Mouse (Mus musculus) midbrain, embryonic 12.5 days (tissue): ENCODE results near the gene Sept3. TPM values are rescaled to one million over a fixed set of nuclear protein-coding genes. Genes with fewer than 3 reads are reported as not detected.

Experiments used
- ATAC-seq: fragments of 200-750 bp; cut with Nextera tagmentation; 2 replicates; pipeline ENCODE4 v1.8.0; 2017; ENCODE audit warnings: low read depth, moderate TSS enrichment, moderate library complexity; ENCODE audit not compliant: low FRiP score
- H3K27ac ChIP-seq: fragments of 300-500 bp; sonication (generic); replicated peaks from 2 replicates; pipeline ENCODE4 v1.5.1; 2016; ENCODE audit warnings: mild to moderate bottlenecking
- H3K27me3 ChIP-seq: fragments of 300-500 bp; sonication (generic); 2 replicates; pipeline ENCODE4 v1.6.1; 2016; ENCODE audit warnings: mild to moderate bottlenecking
- H3K36me3 ChIP-seq: fragments of 300-500 bp; sonication (generic); 2 replicates; pipeline ENCODE4 v1.6.1; 2016
- H3K4me1 ChIP-seq: fragments of 300-500 bp; sonication (generic); 2 replicates; pipeline ENCODE4 v1.6.1; 2016
- H3K4me2 ChIP-seq: fragments of 300-500 bp; sonication (generic); replicated peaks from 2 replicates; pipeline ENCODE4 v1.6.1; 2016; ENCODE audit warnings: mild to moderate bottlenecking, moderate library complexity
- H3K4me3 ChIP-seq: fragments of 300-500 bp; sonication (generic); 2 replicates; pipeline ENCODE4 v1.5.1; 2016; ENCODE audit warnings: mild to moderate bottlenecking
- H3K9ac ChIP-seq: fragments of 300-500 bp; sonication (generic); replicated peaks from 2 replicates; pipeline ENCODE4 v1.6.1; 2016; ENCODE audit warnings: mild to moderate bottlenecking, moderate library complexity
- H3K9me3 ChIP-seq: fragments of 300-500 bp; sonication (generic); 2 replicates; pipeline ENCODE4 v1.6.1; 2016; ENCODE audit warnings: mild to moderate bottlenecking
- WGBS: fragments of 180-500 bp; shearing (Covaris S2); methylation state at CpG from one replicate; pipeline ENCODE4 v1.1.7; 2016; 5-methylcytosine and 5-hydroxymethylcytosine counted together
- polyA plus RNA-seq: library from polyadenylated mRNA; unstranded; fragments of >200 nt; fragmentation: Nextera tagmentation; extraction: Ambion mirVana; gene quantifications from 2 replicates; pipeline ENCODE4 v1.2.1, GENCODE M21; 2016

Gene Sept3
- polyA plus RNA-seq, 1 experiment from 2014 or later, result 237 TPM

- no peaks in the 10 kb centered on the region for H3K36me3 ChIP-seq
- 79% methylated on average over 3 of the region's 3 CpGs for WGBS
- H3K4me1 ChIP-seq, result no peaks in the 10 kb centered on the region
- no peaks in the 10 kb centered on the region for H3K9me3 ChIP-seq
- no peak overlapping the region for H3K4me3 ChIP-seq
- no peak overlapping the region for H3K9ac ChIP-seq
- no peaks in the 10 kb centered on the region for H3K27me3 ChIP-seq
- no peak for ATAC-seq
- no peak overlapping the region for H3K27ac ChIP-seq
- H3K4me2 ChIP-seq, result no peak overlapping the region
These were observed 33.7 kb downstream of the Sept3 start for GRCm38 (mm10) chr15:82308416-82308815.

GRCm38 (mm10) chr15:82317839-82318238 lies 43.1 kb downstream of the Sept3 start:
- no peak overlapping the region for H3K4me2 ChIP-seq
- no peak for ATAC-seq
- 87% methylated on average over 6 of the region's 6 CpGs for WGBS

GRCm38 (mm10) chr15:82319613-82320012 lies 44.9 kb downstream of the Sept3 start:
- Histone ChIP-seq H3K9me3 (no peaks in the 10 kb centered on the region), H3K4me1 (no peaks in the 10 kb centered on the region), H3K27ac (no peak overlapping the region), H3K36me3 (no peaks in the 10 kb centered on the region), H3K4me3 (no peak overlapping the region), H3K4me2 (no peak overlapping the region), H3K9ac (no peak overlapping the region), H3K27me3 (no peaks in the 10 kb centered on the region)
- 81% methylated on average over 1 of the region's 1 CpGs for whole genome bisulfite sequencing
- ATAC-seq, result no peak

More at GRCm38 (mm10) chr15:82317839-82318238, 43.1 kb downstream of the Sept3 start:
- no peaks in the 10 kb centered on the region for H3K27me3 ChIP-seq
- H3K9ac ChIP-seq, result no peak overlapping the region
- no peak overlapping the region for H3K4me3 ChIP-seq
- no peaks in the 10 kb centered on the region for H3K4me1 ChIP-seq
- no peaks in the 10 kb centered on the region for H3K9me3 ChIP-seq
- no peaks in the 10 kb centered on the region for H3K36me3 ChIP-seq
- H3K27ac ChIP-seq, result no peak overlapping the region

- no peak for ATAC-seq
- WGBS, result 80% methylated on average over 8 of the region's 8 CpGs
- no peak overlapping the region for H3K4me3 ChIP-seq
These were observed 47.5 kb downstream of the Sept3 start for GRCm38 (mm10) chr15:82322195-82322594.

GRCm38 (mm10) chr15:82325382-82325781 lies 50.7 kb downstream of the Sept3 start:
- Histone ChIP-seq H3K4me2 (no peak overlapping the region), H3K4me3 (no peak overlapping the region), H3K36me3 (peaks cover 8% of the 10 kb centered on the region; the same call in 1 of the 2 replicates), H3K27me3 (no peaks in the 10 kb centered on the region), H3K27ac (no peak overlapping the region), H3K4me1 (peaks cover 1% of the 10 kb centered on the region; the same call in 1 of the 2 replicates), H3K9me3 (no peaks in the 10 kb centered on the region), H3K9ac (no peak overlapping the region)
- 84% methylated on average over 2 of the region's 2 CpGs for WGBS
- no peak for ATAC-seq

More at GRCm38 (mm10) chr15:82322195-82322594, 47.5 kb downstream of the Sept3 start:
- Histone ChIP-seq H3K36me3 (no peaks in the 10 kb centered on the region), H3K27me3 (no peaks in the 10 kb centered on the region), H3K4me1 (no peaks in the 10 kb centered on the region), H3K9ac (no peak overlapping the region), H3K27ac (no peak overlapping the region), H3K4me2 (no peak overlapping the region), H3K9me3 (no peaks in the 10 kb centered on the region)

- H3K27me3 ChIP-seq, result peaks cover 9% of the 10 kb centered on the region
These were observed 60.5 kb downstream of the Sept3 start for GRCm38 (mm10) chr15:82335194-82335593.

GRCm38 (mm10) chr15:82336629-82337028 lies 61.9 kb downstream of the Sept3 start:
- H3K4me3 ChIP-seq, result no peak overlapping the region
- peaks cover 22% of the 10 kb centered on the region for H3K4me1 ChIP-seq
- H3K9me3 ChIP-seq, result no peaks in the 10 kb centered on the region
- no peak for ATAC-seq
- H3K4me2 ChIP-seq, result no peak overlapping the region
- H3K27me3 ChIP-seq, result peaks cover 23% of the 10 kb centered on the region
- peaks cover 23% of the 10 kb centered on the region for H3K36me3 ChIP-seq
- no peak overlapping the region for H3K9ac ChIP-seq
- WGBS, result 80% methylated on average over 12 of the region's 12 CpGs
- H3K27ac ChIP-seq, result no peak overlapping the region

More at GRCm38 (mm10) chr15:82335194-82335593, 60.5 kb downstream of the Sept3 start:
- H3K4me2 ChIP-seq, result no peak overlapping the region
- no peak overlapping the region for H3K27ac ChIP-seq
- ATAC-seq, result no peak
- no peaks in the 10 kb centered on the region for H3K9me3 ChIP-seq
- 93% methylated on average over 4 of the region's 4 CpGs for WGBS
- H3K36me3 ChIP-seq, result peaks cover 25% of the 10 kb centered on the region
- no peak overlapping the region for H3K4me3 ChIP-seq
- H3K9ac ChIP-seq, result no peak overlapping the region
- peaks cover 19% of the 10 kb centered on the region for H3K4me1 ChIP-seq

GRCm38 (mm10) chr15:82337875-82338274 lies 63.2 kb downstream of the Sept3 start:
- no peak for ATAC-seq
- peaks cover 22% of the 10 kb centered on the region for H3K4me1 ChIP-seq
- H3K27me3 ChIP-seq, result peaks cover 30% of the 10 kb centered on the region
- WGBS, result 56% methylated on average over 4 of the region's 4 CpGs
- peak overlapping the region; percentile 66 for H3K4me2 ChIP-seq
- peak overlapping the region; percentile 55 for H3K4me3 ChIP-seq
- peaks cover 23% of the 10 kb centered on the region for H3K36me3 ChIP-seq
- no peak overlapping the region for H3K27ac ChIP-seq
- peak overlapping the region; percentile 55 for H3K9ac ChIP-seq
- H3K9me3 ChIP-seq, result no peaks in the 10 kb centered on the region

- Histone ChIP-seq H3K9me3 (no peaks in the 10 kb centered on the region), H3K27ac (0 out of 2 replicates have a peak within 1 kb of the TSS, but pooled peaks have one; percentile 35), H3K36me3 (peaks cover 23% of the 10 kb centered on the region), H3K4me3 (peak within 1 kb of the TSS; percentile 55), H3K27me3 (peaks cover 30% of the 10 kb centered on the region), H3K9ac (peak within 1 kb of the TSS; percentile 55), H3K4me1 (peaks cover 22% of the 10 kb centered on the region), H3K4me2 (peak within 1 kb of the TSS; percentile 66)
- under 1% methylated on average over 41 of the region's 41 CpGs for WGBS
- ATAC-seq, result peak; percentile 90
These were observed 64.0 kb downstream of the Sept3 start, which contains the start of the genes Naga, Pheta2 and Smdt1 for GRCm38 (mm10) chr15:82338593-82339112. TSS of gene Naga (minus strand) at chr15:82338925. TSS of gene Pheta2 (plus strand) at chr15:82338942. TSS of gene Smdt1 (plus strand) at chr15:82338959.

- peak overlapping the region; percentile 66 for H3K4me2 ChIP-seq
- ATAC-seq, result no peak
- H3K27ac ChIP-seq, result no peak overlapping the region
- H3K9me3 ChIP-seq, result no peaks in the 10 kb centered on the region
- peak overlapping the region; percentile 55 for H3K4me3 ChIP-seq
- H3K36me3 ChIP-seq, result peaks cover 20% of the 10 kb centered on the region
- H3K27me3 ChIP-seq, result peaks cover 30% of the 10 kb centered on the region
- 0 out of 2 replicates have a peak overlapping the region, but pooled peaks have one; percentile 55 for H3K9ac ChIP-seq
- 58% methylated on average over 10 of the region's 10 CpGs for WGBS
- H3K4me1 ChIP-seq, result peaks cover 22% of the 10 kb centered on the region
These were observed 64.5 kb downstream of the Sept3 start for GRCm38 (mm10) chr15:82339150-82339549.

GRCm38 (mm10) chr15:82339634-82340254 lies 65.1 kb downstream of the Sept3 start:
- Histone ChIP-seq H3K9ac (no peak overlapping the region), H3K4me2 (no peak overlapping the region), H3K4me3 (no peak overlapping the region), H3K27ac (no peak overlapping the region), H3K9me3 (no peaks in the 10 kb centered on the region), H3K4me1 (peaks cover 22% of the 10 kb centered on the region), H3K36me3 (peaks cover 14% of the 10 kb centered on the region), H3K27me3 (peaks cover 30% of the 10 kb centered on the region)
- 76% methylated on average over 8 of the region's 8 CpGs for WGBS
- ATAC-seq, result no peak

GRCm38 (mm10) chr15:82340414-82341035 lies 65.8 kb downstream of the Sept3 start:
- H3K9ac ChIP-seq, result peak overlapping the region; percentile 53
- H3K4me2 ChIP-seq, result peak overlapping the region; percentile 53
- H3K4me3 ChIP-seq, result peak overlapping the region; percentile 37; the same call in 1 of the 2 replicates
- H3K9me3 ChIP-seq, result no peaks in the 10 kb centered on the region
- peaks cover 7% of the 10 kb centered on the region; the same call in 1 of the 2 replicates for H3K36me3 ChIP-seq
- ATAC-seq, result no peak
- WGBS, result 44% methylated on average over 21 of the region's 21 CpGs
- peaks cover 22% of the 10 kb centered on the region for H3K4me1 ChIP-seq
- H3K27me3 ChIP-seq, result peaks cover 30% of the 10 kb centered on the region
- H3K27ac ChIP-seq, result peak overlapping the region; percentile 46; the same call in 1 of the 2 replicates
